Mouse (Mus musculus) gastrocnemius, postnatal 14 days (tissue): Measurements from ENCODE around the gene Fam50b. TPM values are rescaled to one million over a fixed set of nuclear protein-coding genes. Genes with fewer than 3 reads are reported as not detected.

Source experiments
- DNase-seq: peaks from one replicate; pipeline ENCODE4 v3.0.0; 2021; ENCODE audit warnings: mixed read lengths
- intact Hi-C: fragments of 180-260 bp; cut with DNase I; formaldehyde crosslinking; loops from one replicate; pipeline ENCODE4 v1.15.1; 2025; ENCODE audit warnings: low total_unique reads
- total RNA-seq, 2 experiments: library from RNA; stranded (reverse); gene quantifications; 2 replicates each; pipeline ENCODE4 v1.2.3; 2021

Fam50b gene
- total RNA-seq, 2 experiments from 2014 or later = not detected

DNA sequence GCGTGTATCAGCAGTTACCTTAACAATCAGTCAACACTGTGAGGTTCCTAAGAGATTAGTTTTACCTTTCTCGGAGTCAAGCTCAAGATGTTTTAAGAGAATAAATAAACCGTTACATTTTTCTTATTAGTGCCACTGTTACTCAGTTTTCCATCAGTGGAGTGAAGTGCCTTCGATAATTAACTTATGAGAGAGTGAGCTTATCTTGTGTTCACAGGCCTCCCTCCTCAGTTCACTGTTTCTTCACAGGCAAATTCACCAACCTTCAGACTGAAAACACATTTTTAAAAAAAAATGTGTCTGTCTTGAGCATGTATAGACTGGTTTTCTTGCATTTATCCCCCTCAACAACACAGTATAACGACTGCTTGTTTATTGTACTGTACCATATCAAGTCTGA lies 52.0 kb downstream of the Fam50b start:
- DNase-seq = no peak

DNA sequence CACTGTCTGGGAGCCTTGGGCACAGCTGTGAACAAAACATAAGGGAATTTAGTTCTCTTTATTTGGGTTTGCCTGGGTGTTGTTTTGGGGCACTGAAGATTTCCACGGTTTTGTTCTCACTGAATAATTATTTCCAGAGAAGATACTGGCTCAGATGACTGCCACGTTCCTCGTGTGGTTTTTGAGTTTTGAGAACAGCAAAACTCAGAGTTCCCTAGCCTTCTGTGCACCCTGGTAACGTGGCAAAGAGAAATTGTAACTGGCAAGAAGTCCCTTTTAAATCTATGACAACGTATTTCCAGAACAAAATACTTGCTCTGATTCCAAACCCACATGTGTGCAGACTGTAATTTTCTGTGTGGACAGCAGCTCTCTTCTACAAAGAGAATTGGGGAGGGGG lies 52.9 kb downstream of the Fam50b start:
- intact Hi-C loops = no loop called here
- no peak for DNase-seq

More for the DNA sequence above, 52.0 kb downstream of the Fam50b start:
- intact Hi-C loops = no loop called here

DNA sequence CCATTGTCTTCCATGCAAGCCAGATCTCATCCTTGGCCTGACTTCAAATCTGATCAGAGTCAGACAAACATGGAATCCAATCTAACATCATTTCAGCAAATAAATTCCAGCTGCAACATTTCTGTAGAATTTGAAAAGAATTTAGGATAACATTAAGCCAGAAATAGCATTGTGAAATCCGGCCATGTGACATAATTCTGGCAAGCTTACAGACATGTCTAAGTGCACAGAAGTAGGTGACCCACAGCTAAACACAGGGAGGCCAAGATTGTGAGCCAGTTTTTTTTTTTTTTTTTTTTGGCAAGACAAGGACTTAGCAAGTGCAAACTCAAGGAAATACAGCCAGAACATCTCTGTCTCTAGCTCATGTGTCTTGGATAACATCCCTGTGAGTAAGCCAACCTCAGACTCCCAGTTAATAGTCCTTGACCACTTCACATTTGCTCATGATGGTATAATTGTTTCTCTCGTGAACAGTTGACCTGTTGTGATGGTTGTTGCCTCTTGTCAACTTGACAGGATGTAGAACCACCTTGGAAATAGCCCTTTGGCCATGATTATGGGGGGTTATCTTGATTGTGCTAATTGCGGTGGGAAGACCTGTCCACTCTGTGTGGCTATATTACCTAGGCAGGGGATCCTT lies 54.6 kb downstream of the Fam50b start:
- no peak for DNase-seq
- intact Hi-C loops = no loop called here

DNA sequence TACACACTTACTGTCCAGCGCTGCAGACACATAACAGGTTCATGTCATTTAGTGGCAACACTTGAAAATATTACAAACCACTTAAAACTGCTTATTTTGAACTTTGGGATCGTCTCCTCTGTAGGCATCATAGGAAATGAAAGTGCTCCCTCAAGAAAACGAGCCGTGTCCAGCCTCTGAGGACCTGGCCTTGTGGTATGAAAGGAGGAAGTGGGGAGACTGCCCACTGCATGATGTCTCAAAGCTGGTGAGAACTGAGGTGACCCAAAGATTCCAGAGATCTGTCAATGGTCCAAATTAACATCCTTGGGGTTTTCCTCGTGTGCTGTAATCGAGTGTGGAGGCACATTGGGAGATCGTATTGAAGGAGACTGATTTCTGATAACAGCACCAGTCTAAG lies 58.4 kb downstream of the Fam50b start:
- DNase-seq = no peak
- intact Hi-C loops = loop anchor here (5.0 to 10.0 kb wide), 2 partner anchors 72 to 146 kb away; no protein-coding TSS in a partner anchor

DNA sequence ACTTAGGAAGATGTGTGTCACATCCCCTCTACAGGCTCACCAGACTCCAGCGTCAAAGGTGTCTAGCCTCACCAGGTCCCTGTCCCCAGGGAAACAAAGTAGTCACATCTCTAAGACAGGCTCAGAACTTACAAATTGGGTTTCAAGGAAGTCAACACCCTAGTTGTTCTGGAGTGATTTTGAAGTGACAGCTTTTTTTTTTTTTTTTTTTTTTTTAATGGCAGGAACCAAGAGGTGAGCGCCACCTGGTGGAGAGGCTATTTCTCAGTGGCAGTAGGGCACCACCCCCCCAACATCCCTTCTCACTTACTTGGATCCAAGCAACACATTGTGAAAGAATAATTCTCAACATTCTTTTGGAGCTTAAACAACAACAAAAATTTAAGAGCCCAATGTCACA lies 59.2 kb downstream of the Fam50b start:
- peak; percentile 73 for DNase-seq
- intact Hi-C loops = loop anchor here (5.0 to 10.0 kb wide), 2 partner anchors 71 to 147 kb away; no protein-coding TSS in a partner anchor

DNA sequence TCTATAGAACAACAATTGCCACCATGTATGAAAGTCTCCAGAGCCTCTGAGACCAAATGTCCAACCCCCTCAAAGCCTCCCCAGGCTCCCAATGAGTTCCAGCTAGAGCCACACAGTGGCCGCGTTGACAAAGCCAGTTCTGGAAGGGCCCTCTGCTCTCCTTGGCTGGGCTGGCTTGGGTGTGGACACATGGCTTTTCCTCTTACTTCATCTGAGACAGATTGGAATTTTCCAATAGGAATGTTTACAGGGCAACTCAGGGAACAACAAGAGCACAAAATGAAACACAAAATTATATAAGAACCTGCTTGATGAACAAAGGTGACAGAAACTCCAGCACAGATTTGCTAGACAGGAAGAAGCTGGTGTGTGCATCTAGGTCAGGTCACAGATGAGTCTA lies 59.8 kb downstream of the Fam50b start:
- peak; percentile 43 for DNase-seq
- intact Hi-C loops = loop anchor here (5.0 to 10.0 kb wide), 2 partner anchors 70 to 147 kb away; no protein-coding TSS in a partner anchor

Other genes with a start within 250 kb of the Fam50b start
- 1 to 10 TPM; 5.9 to 6.4 TPM for gene Pxdc1, start 81.4 kb upstream of the Fam50b start, total RNA-seq
- 10 to 100 TPM; 23.0 to 26.0 TPM for gene Prpf4b, start 140.5 kb downstream of the Fam50b start, total RNA-seq
- not detected for gene Fam217a, start 189.5 kb downstream of the Fam50b start, total RNA-seq
- gene 4933417A18Rik, start 189.6 kb downstream of the Fam50b start, total RNA-seq = not detected
- 1 to 10 TPM in 1 of 2 experiments, under 1 TPM in 1; 0.71 to 1.2 TPM for gene Eci3, start 229.0 kb downstream of the Fam50b start, total RNA-seq